Mouse (Mus musculus) kidney, postnatal 10 days (tissue): ENCODE measurements at regions not wholly inside any gene's neighbourhood (a gene's known extent, or its start where the extent isn't known, plus 50 kb on each side); places are given as distances from the start of the nearest gene placed in this dataset.

Experiments
- DNase-seq: peaks from one replicate; pipeline ENCODE4 v3.0.0; 2021; ENCODE audit warnings: mixed read lengths

- no peak for DNase-seq
Measured at GRCm38 (mm10) chr17:4301142-4301853, 605.2 kb upstream of the Nox3 start.

DNA sequence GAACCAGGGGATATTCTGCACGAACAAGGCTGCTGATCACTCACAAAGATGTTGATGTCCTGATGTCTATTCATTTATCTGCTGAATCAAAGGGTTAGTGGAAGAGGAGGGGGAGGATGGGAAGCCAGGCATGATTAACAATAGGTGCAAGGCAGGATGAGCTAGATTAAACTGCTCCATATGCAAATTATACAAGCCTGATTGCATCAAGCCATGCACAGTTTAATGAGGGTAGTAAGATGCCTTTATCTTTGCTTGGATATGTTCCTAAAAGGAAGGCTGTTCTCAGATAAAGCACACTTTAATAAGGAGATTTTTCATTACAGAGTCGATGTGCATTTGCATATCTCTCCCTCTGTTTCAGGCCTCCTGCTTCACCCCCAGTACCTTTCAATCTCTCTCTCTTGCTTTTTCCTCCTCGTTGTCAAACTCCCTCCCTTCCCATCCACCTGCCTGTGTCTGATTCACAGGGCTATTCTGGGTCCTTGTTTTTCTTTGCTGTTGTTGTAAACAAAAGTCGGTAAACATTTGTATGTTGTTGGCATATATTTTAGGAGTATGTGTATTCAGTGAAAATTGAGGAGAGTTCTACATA is 615.8 kb upstream of the Nox3 start:
- no peak for DNase-seq

DNA sequence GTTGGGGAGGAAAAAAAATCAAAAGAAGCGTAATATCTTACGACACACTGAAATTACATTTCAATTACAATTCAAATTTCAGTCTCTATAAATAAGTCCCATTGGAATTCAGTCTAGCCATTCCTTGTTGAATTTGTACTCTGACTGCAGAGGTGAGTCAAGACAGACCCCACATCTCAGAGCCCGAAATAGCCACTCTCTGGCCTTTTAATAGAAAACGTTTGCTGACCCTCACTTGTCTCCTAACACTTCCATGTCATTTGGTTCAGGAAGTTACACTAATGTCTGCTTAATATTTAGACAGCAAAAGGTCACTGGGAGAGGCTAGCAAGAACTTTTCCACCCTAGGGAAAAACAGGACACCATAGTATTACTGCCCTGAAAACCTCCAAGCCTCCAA is 623.1 kb upstream of the Nox3 start:
- no peak for DNase-seq

GRCm38 (mm10) chr17:4328810-4329209 is 632.7 kb upstream of the Nox3 start:
- no peak for DNase-seq

DNA sequence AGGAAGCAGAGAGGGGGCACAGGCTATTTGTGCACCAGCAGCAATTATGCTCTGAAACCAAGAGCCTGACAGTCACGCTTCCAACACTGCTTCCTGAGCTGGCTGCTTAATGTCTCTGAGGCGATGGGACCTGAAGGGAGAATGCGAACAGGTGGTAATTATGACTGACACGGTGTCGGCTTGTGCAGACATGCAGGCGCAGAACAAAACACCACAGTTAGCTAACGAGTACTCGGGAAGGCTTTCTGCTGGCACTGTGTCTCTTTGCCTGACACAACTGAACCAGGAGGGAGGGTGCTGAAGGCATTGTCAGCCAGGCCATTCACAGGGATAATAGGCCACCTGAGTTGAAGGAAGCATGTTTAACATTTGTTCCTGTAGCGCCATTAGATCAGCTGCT is 635.6 kb upstream of the Nox3 start:
- DNase-seq: no peak

GRCm38 (mm10) chr17:4333091-4333490 is 637.0 kb upstream of the Nox3 start:
- DNase-seq: no peak

- DNase-seq: no peak
Measured at GRCm38 (mm10) chr17:4353018-4353417, 641.1 kb upstream of the Arid1b start.

DNA sequence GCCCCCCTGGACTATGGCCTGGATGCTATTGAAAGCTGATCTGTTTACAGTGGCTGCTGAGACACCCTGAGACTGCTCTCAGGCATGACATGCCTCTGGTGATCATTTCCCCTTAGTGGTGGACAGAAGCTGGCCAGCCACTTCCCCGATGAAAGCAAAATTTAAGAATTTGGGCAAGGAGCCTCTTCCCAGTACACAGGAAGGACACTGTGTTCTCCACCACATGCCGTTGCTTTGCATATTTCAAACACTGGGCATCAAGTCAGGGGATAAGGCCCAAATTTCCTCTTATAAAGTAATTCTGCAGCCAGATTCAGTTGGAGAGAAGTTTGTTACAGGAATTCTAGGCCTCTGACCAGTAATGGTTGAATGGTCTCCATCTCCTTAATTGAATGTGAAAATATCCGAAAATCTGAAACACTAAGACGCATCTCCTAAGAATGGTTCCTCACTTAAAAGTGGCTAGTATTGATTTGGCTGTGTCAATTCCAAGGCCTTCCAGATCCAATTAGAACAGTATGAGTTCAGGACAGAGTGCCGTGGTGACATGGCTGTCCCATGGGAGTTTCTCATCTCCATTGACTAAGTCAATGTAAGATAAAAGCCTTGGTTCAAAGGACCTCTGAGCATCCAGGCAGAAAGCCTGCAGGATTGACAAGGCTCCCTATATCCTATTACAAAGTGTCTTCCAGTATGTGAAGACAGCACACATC is 638.5 kb upstream of the Arid1b start:
- no peak for DNase-seq

DNA sequence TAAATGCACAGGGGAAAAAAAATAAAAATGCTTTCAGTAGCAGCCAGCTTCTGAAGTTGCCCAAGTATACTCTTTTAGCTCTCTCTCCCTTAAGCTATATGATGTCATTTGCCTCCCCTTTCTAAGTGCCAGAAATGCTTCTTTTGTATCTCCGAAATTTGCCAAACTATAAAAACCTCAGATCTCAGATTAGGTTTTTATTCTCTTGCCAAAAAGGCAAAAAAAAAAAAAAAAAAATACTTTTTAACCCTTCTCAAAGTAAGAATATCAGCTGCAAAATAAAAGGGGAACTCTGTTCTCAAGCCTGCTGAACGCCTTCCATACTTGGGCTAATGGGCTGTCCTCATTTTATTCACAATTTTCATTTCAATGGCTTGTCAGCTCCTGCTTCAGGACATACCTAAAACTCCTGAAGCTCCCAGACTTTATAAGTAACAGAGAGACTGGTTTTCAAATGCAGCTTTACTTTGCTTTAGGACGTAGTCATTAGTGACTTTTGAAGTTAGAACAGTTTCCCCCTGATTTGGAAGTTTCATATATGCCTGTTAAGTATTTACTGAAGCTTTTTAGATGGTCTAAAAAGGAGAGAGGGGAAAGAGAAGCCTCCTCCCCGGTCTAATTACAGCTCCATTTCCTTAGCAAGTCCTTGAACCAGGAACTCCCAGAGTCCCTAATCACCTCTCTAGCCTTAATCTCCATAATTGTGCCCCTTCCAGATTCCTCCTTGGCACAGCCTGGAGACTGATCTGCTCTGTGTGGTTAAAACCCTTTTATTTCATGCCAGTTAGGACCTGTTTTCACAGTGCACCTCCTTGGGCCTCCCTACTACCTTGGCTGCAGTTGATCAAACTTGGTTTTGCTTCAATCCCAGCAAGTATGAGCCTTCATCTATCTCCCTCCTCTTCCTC is 633.5 kb upstream of the Arid1b start:
- no peak for DNase-seq

DNA sequence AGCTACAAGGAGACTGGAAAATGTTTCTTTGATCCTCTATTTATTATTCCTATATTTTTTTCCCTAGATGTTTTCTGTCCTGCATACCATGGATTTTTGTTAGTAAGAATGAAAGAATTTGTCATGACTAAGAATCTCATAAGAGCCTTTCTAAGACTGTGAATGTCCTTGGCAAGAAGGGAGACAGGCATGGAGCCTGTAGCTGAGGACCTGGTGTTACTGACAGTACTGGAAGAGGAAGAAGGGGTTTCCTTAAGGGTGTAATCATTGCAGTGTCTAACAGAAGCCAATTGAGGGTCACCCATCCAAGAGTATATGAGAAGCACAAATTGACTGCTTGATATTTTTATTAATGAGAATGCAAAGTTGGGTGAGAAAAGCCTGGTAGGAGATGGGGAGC is 628.3 kb upstream of the Arid1b start:
- no peak for DNase-seq

- no peak for DNase-seq
Measured at GRCm38 (mm10) chr17:4380449-4380848, 613.7 kb upstream of the Arid1b start.

GRCm38 (mm10) chr17:4380873-4381272 is 613.3 kb upstream of the Arid1b start:
- no peak for DNase-seq

GRCm38 (mm10) chr17:4381896-4382685 is 612.0 kb upstream of the Arid1b start:
- DNase-seq: no peak

GRCm38 (mm10) chr17:4382716-4383115 is 611.4 kb upstream of the Arid1b start:
- DNase-seq: no peak

DNA sequence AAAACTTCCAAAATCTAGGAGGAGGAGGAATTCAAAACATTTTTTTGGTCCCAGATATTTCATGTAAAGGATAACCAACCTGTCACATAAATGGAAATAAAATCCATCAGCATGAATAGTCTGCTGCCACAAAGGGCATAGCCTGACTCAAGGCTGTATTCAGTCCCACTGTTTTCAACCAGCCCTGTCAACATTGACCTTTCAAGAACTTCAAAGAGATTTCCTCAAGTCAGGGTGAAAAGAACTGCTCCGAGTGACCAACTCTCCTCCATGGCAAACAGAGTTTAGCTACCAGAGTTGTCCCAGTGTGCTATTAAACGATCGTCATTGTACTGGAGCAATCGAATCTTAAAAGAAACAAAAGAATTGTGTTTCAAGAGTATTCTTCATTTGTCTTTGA is 606.5 kb upstream of the Arid1b start:
- DNase-seq: no peak

DNA sequence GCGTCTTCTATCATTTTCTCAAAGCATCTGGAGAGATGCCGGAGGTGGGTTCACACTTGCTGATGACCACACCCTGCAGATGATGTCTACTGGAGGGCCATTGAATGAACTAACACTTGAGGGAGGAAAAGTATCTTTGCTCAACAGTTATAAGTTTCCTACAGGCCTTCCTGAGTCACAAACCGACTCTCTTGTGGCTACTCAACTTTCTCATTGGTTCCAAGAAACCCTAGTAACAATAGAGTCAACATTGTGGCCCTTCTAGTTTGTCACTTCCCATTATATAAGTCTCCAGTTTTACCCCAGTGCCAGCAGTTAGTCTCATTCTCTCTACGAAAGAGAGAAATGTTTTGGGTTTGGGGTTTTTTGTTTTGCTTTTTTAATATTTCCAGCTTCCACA is 604.1 kb upstream of the Arid1b start:
- DNase-seq: no peak

DNA sequence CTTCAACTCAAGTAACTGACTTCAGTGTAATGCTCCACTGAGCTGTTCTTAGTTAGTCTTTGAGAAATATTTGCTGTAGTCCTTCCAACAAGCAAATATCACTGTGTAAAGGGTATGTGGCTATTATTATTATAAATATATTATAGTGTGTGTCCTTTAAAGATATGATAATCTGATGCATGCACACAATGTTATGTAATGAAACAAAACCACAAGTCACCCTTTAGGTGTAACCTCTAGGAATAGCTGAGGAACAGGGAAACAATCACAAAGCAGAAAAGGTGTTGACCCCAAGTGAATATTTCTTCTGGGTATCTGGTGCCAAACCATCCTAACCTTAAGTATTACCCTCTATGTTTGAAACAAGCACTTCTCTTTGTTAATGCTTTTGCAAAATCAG is 603.6 kb upstream of the Arid1b start:
- no peak for DNase-seq

DNA sequence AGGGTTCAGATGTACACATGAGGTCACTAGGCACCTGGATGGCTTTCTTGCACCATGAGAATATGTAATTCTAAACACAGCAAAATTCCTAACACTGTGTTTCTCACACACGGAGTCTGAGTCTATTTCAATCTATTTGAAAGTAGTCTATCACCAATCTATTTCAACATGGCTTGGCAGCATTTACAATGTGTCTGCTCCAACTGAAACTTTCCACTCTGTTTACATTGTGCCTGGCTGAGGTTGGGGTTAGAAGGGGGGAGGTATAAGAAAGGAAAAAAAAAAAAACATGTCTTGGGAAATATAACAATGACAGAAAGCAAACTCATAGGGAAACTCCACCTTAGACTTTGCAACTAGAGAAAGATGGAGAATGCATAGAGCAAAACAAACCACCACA is 602.9 kb upstream of the Arid1b start:
- no peak for DNase-seq

GRCm38 (mm10) chr17:4396119-4396518 is 598.0 kb upstream of the Arid1b start:
- DNase-seq: no peak

DNA sequence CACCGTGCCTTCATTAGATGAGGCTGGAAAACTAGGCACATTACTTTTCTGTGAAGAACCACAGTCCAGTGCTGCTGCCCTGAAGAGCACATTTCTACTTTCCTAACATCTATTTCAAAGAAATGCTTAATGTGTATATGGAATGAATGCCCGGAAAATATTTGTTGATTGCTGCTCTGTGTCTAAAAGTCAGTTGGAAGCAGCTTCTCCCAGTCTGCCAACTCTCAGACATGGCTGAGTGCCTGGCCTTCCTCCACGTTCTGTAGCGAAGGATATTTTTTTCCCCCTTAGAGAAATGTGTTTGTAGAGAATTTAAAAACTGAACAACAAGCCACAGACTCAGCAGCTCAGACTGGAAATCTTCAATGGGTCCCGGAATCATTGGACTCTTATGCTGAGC is 576.4 kb upstream of the Arid1b start:
- DNase-seq: peak; percentile 30

- no peak for DNase-seq
Measured at GRCm38 (mm10) chr17:4424451-4425168, 569.5 kb upstream of the Arid1b start.

DNA sequence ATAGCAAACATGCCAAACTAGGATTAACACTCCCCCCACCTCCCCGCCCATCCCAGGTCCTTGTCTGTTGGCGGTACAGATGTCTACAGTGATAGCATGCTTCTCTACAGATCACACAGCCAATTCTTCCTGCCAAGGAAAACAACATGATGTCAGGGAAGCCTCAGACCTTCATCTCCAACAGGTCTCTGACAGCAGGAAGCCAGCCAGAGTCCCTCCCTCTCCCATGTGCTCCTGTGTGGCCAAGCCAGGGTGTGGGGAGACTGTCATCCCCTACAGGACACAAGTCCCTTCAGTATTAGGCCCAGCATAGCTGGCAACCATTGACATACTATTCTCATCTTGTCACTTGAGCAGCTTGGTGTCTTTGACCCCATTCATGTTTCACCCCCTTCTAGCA is 568.8 kb upstream of the Arid1b start:
- DNase-seq: peak; percentile 11
